Mouse (Mus musculus) thymus, adult 2 months (tissue): ENCODE data around the gene Slc17a5.

Source experiments
- CTCF ChIP-seq: fragments of 200-500 bp; IDR thresholded peaks from 2 replicates; pipeline ENCODE4 v1.5.1; 2012; ENCODE audit warnings: mild to moderate bottlenecking, control low read depth, low read length, moderate library complexity, borderline replicate concordance; ENCODE audit not compliant: control insufficient read depth, poor library complexity, insufficient read depth; ENCODE audit errors: extremely low read depth
- POLR2A ChIP-seq: fragments of 200-500 bp; IDR thresholded peaks from 2 replicates; pipeline ENCODE4 v1.6.1; 2012; ENCODE audit warnings: mild to moderate bottlenecking, low read length, control low read depth, moderate library complexity; ENCODE audit not compliant: control insufficient read depth, poor library complexity, insufficient read depth; ENCODE audit errors: extremely low read depth

DNA sequence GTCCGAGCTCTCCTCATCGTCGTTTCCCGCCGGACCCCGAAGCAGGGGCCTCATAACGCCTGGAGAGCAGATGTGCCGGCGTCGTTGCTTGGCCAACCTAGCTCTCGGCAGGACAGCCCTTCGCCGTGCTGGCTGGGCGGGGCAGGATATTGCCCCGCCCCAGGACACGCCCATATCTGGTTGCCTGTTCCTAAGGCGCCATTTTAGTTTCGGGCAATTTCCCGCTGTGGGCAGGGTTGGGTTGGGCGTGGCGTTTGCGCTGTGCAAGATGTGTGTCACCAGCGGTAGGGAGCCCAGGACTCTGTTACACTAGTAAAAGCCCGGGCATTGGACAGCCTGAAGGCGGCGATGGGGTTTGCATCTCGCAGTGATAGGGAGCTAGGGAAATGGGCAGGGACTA is at the start of gene Slc17a5:
- TF ChIP-seq CTCF (no peak), POLR2A (peak; percentile 77; the same call in 1 of the 2 replicates)
